Mouse (Mus musculus) forebrain, embryonic 13.5 days (tissue): ENCODE results near the gene Tead1. TPM values are rescaled to one million over a fixed set of nuclear protein-coding genes. Genes with fewer than 3 reads are reported as not detected.

ENCODE experiments used
- ATAC-seq: fragments of 200-750 bp; cut with Nextera tagmentation; 2 replicates; pipeline ENCODE4 v1.8.0; 2017
- H3K27ac ChIP-seq: fragments of 300-500 bp; sonication (generic); 2 replicates; pipeline ENCODE4 v1.5.1; 2015; ENCODE audit warnings: inconsistent platforms, mild to moderate bottlenecking, moderate library complexity
- H3K27me3 ChIP-seq: fragments of 300-500 bp; sonication (generic); 2 replicates; pipeline ENCODE4 v1.6.1; 2015; ENCODE audit warnings: mild to moderate bottlenecking, inconsistent platforms
- H3K36me3 ChIP-seq: fragments of 300-500 bp; sonication (generic); 2 replicates; pipeline ENCODE4 v1.6.1; 2015; ENCODE audit warnings: mild to moderate bottlenecking, inconsistent platforms; ENCODE audit not compliant: poor library complexity, severe bottlenecking
- H3K4me1 ChIP-seq: fragments of 300-500 bp; sonication (generic); 2 replicates; pipeline ENCODE4 v1.6.1; 2015; ENCODE audit warnings: inconsistent platforms
- H3K4me2 ChIP-seq: fragments of 300-500 bp; sonication (generic); 2 replicates; pipeline ENCODE4 v1.6.1; 2015; ENCODE audit warnings: inconsistent platforms, mild to moderate bottlenecking, moderate library complexity
- H3K4me3 ChIP-seq: fragments of 300-500 bp; sonication (generic); 2 replicates; pipeline ENCODE4 v1.5.1; 2015; ENCODE audit warnings: mild to moderate bottlenecking, inconsistent platforms
- H3K9ac ChIP-seq: fragments of 300-500 bp; sonication (generic); 2 replicates; pipeline ENCODE4 v1.6.1; 2015; ENCODE audit warnings: mild to moderate bottlenecking, inconsistent platforms
- H3K9me3 ChIP-seq: fragments of 300-500 bp; sonication (generic); replicated peaks from 2 replicates; pipeline ENCODE4 v1.6.1; 2016; ENCODE audit warnings: inconsistent platforms
- WGBS: fragments of 180-500 bp; shearing (Covaris S2); methylation state at CpG from one replicate; pipeline ENCODE4 v1.1.7; 2015; 5-methylcytosine and 5-hydroxymethylcytosine counted together
- polyA plus RNA-seq: library from polyadenylated mRNA; unstranded; fragments of >200 nt; fragmentation: Nextera tagmentation; extraction: Ambion mirVana; gene quantifications from 2 replicates; pipeline ENCODE4 v1.2.1, GENCODE M21; 2015

Tead1 gene
- polyA plus RNA-seq, 1 experiment from 2014 or later: 22.0 TPM

GRCm38 (mm10) chr7:112716701-112717100 lies 37.6 kb downstream of the Tead1 start:
- Histone ChIP-seq H3K4me3 (no peak overlapping the region), H3K36me3 (no peaks in the 10 kb centered on the region), H3K9me3 (no peaks in the 10 kb centered on the region), H3K4me1 (peaks cover 62% of the 10 kb centered on the region), H3K27ac (no peak overlapping the region), H3K9ac (no peak overlapping the region), H3K27me3 (no peaks in the 10 kb centered on the region), H3K4me2 (no peak overlapping the region)
- ATAC-seq: no peak
- WGBS: 93% methylated on average over 6 of the region's 6 CpGs

GRCm38 (mm10) chr7:112717676-112718075 lies 38.6 kb downstream of the Tead1 start:
- ATAC-seq: no peak
- H3K4me1 ChIP-seq: peaks cover 66% of the 10 kb centered on the region
- no peak overlapping the region for H3K9ac ChIP-seq
- WGBS: 68% methylated on average over 2 of the region's 2 CpGs
- no peaks in the 10 kb centered on the region for H3K27me3 ChIP-seq
- no peak overlapping the region for H3K4me2 ChIP-seq
- H3K27ac ChIP-seq: no peak overlapping the region
- no peaks in the 10 kb centered on the region for H3K36me3 ChIP-seq
- no peaks in the 10 kb centered on the region for H3K9me3 ChIP-seq
- H3K4me3 ChIP-seq: no peak overlapping the region

DNA sequence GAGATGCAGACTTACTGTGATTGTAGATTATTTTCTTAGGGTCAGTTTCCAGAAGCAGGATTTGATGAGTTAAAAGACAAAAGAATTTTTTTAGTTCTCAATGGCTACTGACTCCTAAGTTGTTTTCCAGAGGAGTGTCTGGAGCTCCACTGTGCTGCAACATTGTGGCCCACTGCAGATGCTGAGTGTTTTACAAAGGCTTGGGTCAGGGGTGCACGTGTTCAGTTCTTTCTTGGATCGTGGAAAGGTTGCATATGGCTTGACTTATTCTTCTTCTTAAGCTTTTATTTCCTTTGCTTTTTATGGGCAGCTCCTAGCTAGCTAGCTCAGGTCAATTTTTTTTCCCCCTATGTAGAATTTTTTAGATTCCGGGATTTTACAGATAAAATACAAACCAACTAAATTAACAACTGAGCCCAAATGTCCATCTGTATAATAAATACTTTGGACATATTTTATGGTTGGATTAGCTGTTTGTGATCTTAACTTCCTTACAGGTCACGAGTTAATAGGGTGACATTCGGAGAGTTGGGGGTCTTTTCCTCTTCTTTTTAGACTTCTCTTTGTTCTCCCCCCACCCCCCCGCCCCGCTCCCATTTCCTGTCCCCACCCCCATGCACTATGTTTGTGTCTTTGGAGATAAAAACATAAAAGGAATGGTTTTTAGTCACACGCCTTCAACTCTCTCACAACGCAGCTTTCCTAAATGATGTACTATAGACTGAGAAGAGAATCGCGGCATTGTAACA lies 40.5 kb downstream of the Tead1 start:
- H3K27ac ChIP-seq: no peak overlapping the region
- peaks cover 56% of the 10 kb centered on the region for H3K4me1 ChIP-seq
- H3K9ac ChIP-seq: no peak overlapping the region
- no peak; the same call in 1 of the 2 replicates for ATAC-seq
- 28% methylated on average over 11 of the region's 11 CpGs for WGBS
- no peaks in the 10 kb centered on the region for H3K9me3 ChIP-seq
- no peak overlapping the region for H3K4me3 ChIP-seq
- H3K4me2 ChIP-seq: peak overlapping the region; percentile 56
- H3K27me3 ChIP-seq: no peaks in the 10 kb centered on the region
- no peaks in the 10 kb centered on the region for H3K36me3 ChIP-seq

DNA sequence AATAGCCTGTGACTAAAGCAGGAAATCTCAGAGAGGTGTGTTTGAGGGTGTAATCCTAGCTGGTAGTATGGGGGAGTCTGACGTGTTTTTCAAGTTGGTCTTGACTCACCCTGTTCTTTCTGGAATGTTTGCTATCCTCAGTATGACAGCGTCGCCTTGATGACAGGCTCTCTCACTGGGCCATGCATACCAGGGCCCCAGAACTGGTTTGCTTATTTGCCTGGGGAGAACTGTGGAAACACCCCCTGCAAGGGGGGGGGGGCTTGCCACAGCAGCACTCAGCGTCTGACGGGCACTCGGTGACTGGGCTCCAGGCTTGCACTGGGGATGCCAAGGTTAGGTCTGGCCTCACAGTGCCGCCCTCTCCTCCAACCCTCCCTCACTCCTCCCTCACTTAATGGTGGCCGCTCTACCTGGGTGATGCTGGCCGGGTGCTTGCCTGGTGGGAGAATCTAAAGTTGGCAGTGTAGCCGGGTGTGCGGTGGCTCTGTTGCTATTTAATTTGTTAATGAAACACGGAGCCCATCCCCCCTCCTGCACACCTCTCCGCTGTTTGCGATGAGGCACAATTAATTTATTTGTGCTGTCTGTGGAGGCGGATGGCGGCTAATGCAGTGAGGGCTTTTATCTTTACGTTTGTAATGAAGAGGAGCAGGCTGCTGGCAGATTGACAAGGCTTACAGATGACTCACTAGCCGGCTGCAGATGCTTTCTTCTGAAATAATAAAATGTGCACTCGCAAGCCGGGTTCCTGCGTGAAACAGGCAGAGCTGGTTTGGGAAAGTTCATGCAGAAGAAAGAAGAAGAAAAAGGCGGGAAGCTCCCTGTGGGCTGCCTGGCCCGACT lies 41.2 kb downstream of the Tead1 start:
- Histone ChIP-seq H3K27me3 (no peaks in the 10 kb centered on the region), H3K36me3 (no peaks in the 10 kb centered on the region), H3K4me3 (peak overlapping the region; percentile 26), H3K9ac (peak overlapping the region; percentile 58), H3K4me1 (peaks cover 56% of the 10 kb centered on the region), H3K4me2 (peak overlapping the region; percentile 56), H3K27ac (peak overlapping the region; percentile 78), H3K9me3 (no peaks in the 10 kb centered on the region)
- 7% methylated on average over 23 of the region's 23 CpGs for WGBS
- ATAC-seq: peak; percentile 76

- H3K4me2 ChIP-seq: peak overlapping the region; percentile 56
- no peaks in the 10 kb centered on the region for H3K27me3 ChIP-seq
- H3K36me3 ChIP-seq: no peaks in the 10 kb centered on the region
- peak; percentile 36; the same call in 1 of the 2 replicates for ATAC-seq
- H3K27ac ChIP-seq: peak overlapping the region; percentile 78
- peak overlapping the region; percentile 58 for H3K9ac ChIP-seq
- WGBS: 25% methylated on average over 4 of the region's 4 CpGs
- peak overlapping the region; percentile 26 for H3K4me3 ChIP-seq
- H3K9me3 ChIP-seq: no peaks in the 10 kb centered on the region
- H3K4me1 ChIP-seq: peaks cover 56% of the 10 kb centered on the region
Observed at GRCm38 (mm10) chr7:112720989-112721337, 41.8 kb downstream of the Tead1 start.

- H3K4me1 ChIP-seq: peaks cover 47% of the 10 kb centered on the region
- H3K9ac ChIP-seq: no peak overlapping the region
- H3K4me3 ChIP-seq: no peak overlapping the region
- no peaks in the 10 kb centered on the region for H3K36me3 ChIP-seq
- ATAC-seq: no peak
- H3K9me3 ChIP-seq: no peaks in the 10 kb centered on the region
- H3K27me3 ChIP-seq: no peaks in the 10 kb centered on the region
- no peak overlapping the region for H3K4me2 ChIP-seq
- no peak overlapping the region for H3K27ac ChIP-seq
- 88% methylated on average over 4 of the region's 4 CpGs for WGBS
Observed at GRCm38 (mm10) chr7:112721859-112722258, 42.7 kb downstream of the Tead1 start.

- H3K4me1 ChIP-seq: peaks cover 6% of the 10 kb centered on the region
- no peak overlapping the region for H3K4me3 ChIP-seq
- no peak overlapping the region for H3K9ac ChIP-seq
- H3K36me3 ChIP-seq: no peaks in the 10 kb centered on the region
- WGBS: 89% methylated on average over 2 of the region's 2 CpGs
- no peaks in the 10 kb centered on the region for H3K9me3 ChIP-seq
- no peak overlapping the region for H3K4me2 ChIP-seq
- H3K27ac ChIP-seq: no peak overlapping the region
- no peak for ATAC-seq
- no peaks in the 10 kb centered on the region for H3K27me3 ChIP-seq
Observed at GRCm38 (mm10) chr7:112728399-112728798, 49.3 kb downstream of the Tead1 start.

DNA sequence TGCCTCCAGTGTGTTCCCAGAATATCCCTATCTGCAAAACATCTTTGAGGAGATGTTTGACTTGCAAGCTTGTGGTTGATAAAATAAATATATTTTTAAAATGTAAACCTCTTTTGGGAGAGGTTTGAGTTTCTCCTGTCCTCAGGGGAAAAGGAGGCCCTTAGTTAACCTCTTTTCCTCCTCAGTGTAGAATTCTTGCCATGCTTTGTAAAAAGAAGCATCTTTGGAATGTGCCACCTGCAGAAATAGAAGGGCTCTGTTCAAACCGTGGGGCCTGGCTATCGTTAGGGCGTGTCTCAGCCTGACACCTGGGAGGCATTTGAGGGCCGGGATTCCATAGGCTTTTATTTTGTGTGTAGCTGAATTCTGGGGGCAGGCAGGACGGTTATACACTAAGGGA lies 51.1 kb downstream of the Tead1 start:
- Histone ChIP-seq H3K9ac (no peak overlapping the region), H3K4me1 (peaks cover 6% of the 10 kb centered on the region), H3K36me3 (no peaks in the 10 kb centered on the region), H3K27ac (no peak overlapping the region), H3K9me3 (no peaks in the 10 kb centered on the region), H3K4me3 (no peak overlapping the region), H3K4me2 (no peak overlapping the region), H3K27me3 (no peaks in the 10 kb centered on the region)
- WGBS: 64% methylated on average over 5 of the region's 5 CpGs
- ATAC-seq: no peak

GRCm38 (mm10) chr7:112731584-112731983 lies 52.5 kb downstream of the Tead1 start:
- Histone ChIP-seq H3K9me3 (no peaks in the 10 kb centered on the region), H3K27me3 (no peaks in the 10 kb centered on the region), H3K27ac (no peak overlapping the region), H3K4me2 (no peak overlapping the region), H3K9ac (no peak overlapping the region), H3K4me3 (no peak overlapping the region), H3K4me1 (peaks cover 6% of the 10 kb centered on the region), H3K36me3 (no peaks in the 10 kb centered on the region)
- 69% methylated on average over 8 of the region's 8 CpGs for WGBS
- no peak for ATAC-seq

GRCm38 (mm10) chr7:112739174-112739573 lies 60.1 kb downstream of the Tead1 start:
- ATAC-seq: no peak
- H3K9me3 ChIP-seq: no peaks in the 10 kb centered on the region
- no peaks in the 10 kb centered on the region for H3K27me3 ChIP-seq
- no peak overlapping the region for H3K4me3 ChIP-seq
- no peaks in the 10 kb centered on the region for H3K36me3 ChIP-seq
- WGBS: 80% methylated on average over 6 of the region's 6 CpGs
- no peak overlapping the region for H3K9ac ChIP-seq
- H3K4me1 ChIP-seq: peaks cover 48% of the 10 kb centered on the region
- H3K4me2 ChIP-seq: no peak overlapping the region
- H3K27ac ChIP-seq: no peak overlapping the region

- H3K4me2 ChIP-seq: no peak overlapping the region
- H3K27ac ChIP-seq: peak overlapping the region; percentile 5; the same call in 1 of the 2 replicates
- peaks cover 64% of the 10 kb centered on the region for H3K4me1 ChIP-seq
- H3K9me3 ChIP-seq: no peaks in the 10 kb centered on the region
- WGBS: 20% methylated on average over 12 of the region's 12 CpGs
- no peak overlapping the region for H3K4me3 ChIP-seq
- H3K27me3 ChIP-seq: no peaks in the 10 kb centered on the region
- H3K36me3 ChIP-seq: 0 out of 2 replicates have a peak, but pooled peaks cover 3% of the 10 kb centered on the region
- ATAC-seq: no peak
- H3K9ac ChIP-seq: no peak overlapping the region
Observed at GRCm38 (mm10) chr7:112741790-112742189, 62.7 kb downstream of the Tead1 start.

GRCm38 (mm10) chr7:112743063-112743462 lies 63.9 kb downstream of the Tead1 start:
- peak overlapping the region; percentile 75 for H3K27ac ChIP-seq
- peaks cover 68% of the 10 kb centered on the region for H3K4me1 ChIP-seq
- H3K4me3 ChIP-seq: no peak overlapping the region
- 0 out of 2 replicates have a peak overlapping the region, but pooled peaks have one; percentile 22 for H3K9ac ChIP-seq
- H3K36me3 ChIP-seq: 0 out of 2 replicates have a peak, but pooled peaks cover 3% of the 10 kb centered on the region
- H3K9me3 ChIP-seq: no peaks in the 10 kb centered on the region
- WGBS: 19% methylated on average over 7 of the region's 7 CpGs
- no peaks in the 10 kb centered on the region for H3K27me3 ChIP-seq
- peak overlapping the region; percentile 39 for H3K4me2 ChIP-seq
- ATAC-seq: no peak
